Mouse (Mus musculus) spleen, embryonic (tissue): ENCODE results near the gene Klhdc9.

Experiments used
- CTCF ChIA-PET: fragments of 350-600 bp; sonication (Branson Sonifier 250); formaldehyde crosslinking; loops from one replicate; lab custom pipeline; 2022; lab: Charles Lee

Gene Klhdc9

GRCm38 (mm10) chr1:171319748-171320147 lies 40.9 kb downstream of the Klhdc9 start:
- CTCF ChIA-PET = interaction anchor here (1.1 kb wide), 1 partner anchor 26 kb away, joined by 3 read pairs; the partner anchor contains the start of genes Nit1 and Pfdn2

- CTCF ChIA-PET = no interaction called here
Observed at GRCm38 (mm10) chr1:171309321-171309720, 51.3 kb downstream of the Klhdc9 start.
